Mouse (Mus musculus): ENCODE results near the gene Kmt2e. TPM values are rescaled to one million over a fixed set of nuclear protein-coding genes. Genes with fewer than 3 reads are reported as not detected.
"Not testable (repeated sequence)": the region's sequence is repeated elsewhere in the genome, so short reads cannot be mapped to it uniquely, and the experiment has no call there.

Kmt2e gene
- polyA plus RNA-seq, 1 experiment from 2014 or later, result 69.2 TPM

- Histone ChIP-seq H3K9me3 (replicated peaks) (no peaks in the 10 kb centered on the region), H3K4me2 (peak overlapping the region; percentile 68), H3K4me3 (peak overlapping the region; percentile 80), H3K27ac (ENCODE audit: poor library complexity, severe bottlenecking) (peak overlapping the region; percentile 100), H3K27me3 (replicated peaks) (no peaks in the 10 kb centered on the region), H3K4me1 (replicated peaks) (peaks cover 5% of the 10 kb centered on the region; the same call in 1 of the 2 replicates), H3K9ac (peak overlapping the region; percentile 96), H3K36me3 (no peaks in the 10 kb centered on the region)
- ATAC-seq (ENCODE audit: insufficient number of reproducible peaks, low FRiP score), result no peak; the same call in 1 of the 2 replicates
- under 1% methylated on average over 45 of the region's 46 CpGs for WGBS
Observed at GRCm38 (mm10) chr5:23434598-23435481, 599 bp downstream of the Kmt2e start.

GRCm38 (mm10) chr5:23435482-23436125, 1.4 kb downstream of the Kmt2e start:
- Histone ChIP-seq H3K4me1 (replicated peaks) (peaks cover 2% of the 10 kb centered on the region; the same call in 1 of the 2 replicates), H3K9me3 (replicated peaks) (no peaks in the 10 kb centered on the region), H3K36me3 (no peaks in the 10 kb centered on the region), H3K27me3 (replicated peaks) (no peaks in the 10 kb centered on the region), H3K4me3 (peak overlapping the region; percentile 80), H3K27ac (ENCODE audit: poor library complexity, severe bottlenecking) (peak overlapping the region; percentile 100), H3K4me2 (peak overlapping the region; percentile 68), H3K9ac (peak overlapping the region; percentile 96)
- ATAC-seq (ENCODE audit: insufficient number of reproducible peaks, low FRiP score), result no peak
- 1% methylated on average over 13 of the region's 13 CpGs for WGBS

GRCm38 (mm10) chr5:23436735-23437134, 2.5 kb downstream of the Kmt2e start:
- Histone ChIP-seq H3K4me3 (peak overlapping the region; percentile 44), H3K4me1 (replicated peaks) (0 out of 2 replicates have a peak, but pooled peaks cover 2% of the 10 kb centered on the region), H3K36me3 (no peaks in the 10 kb centered on the region), H3K9ac (peak overlapping the region; percentile 56; the same call in 1 of the 2 replicates), H3K27me3 (replicated peaks) (no peaks in the 10 kb centered on the region), H3K27ac (ENCODE audit: poor library complexity, severe bottlenecking) (no peak overlapping the region), H3K9me3 (replicated peaks) (no peaks in the 10 kb centered on the region), H3K4me2 (peak overlapping the region; percentile 64)
- ATAC-seq (ENCODE audit: insufficient number of reproducible peaks, low FRiP score), result no peak
- 30% methylated on average over 2 of the region's 2 CpGs for WGBS

DNA sequence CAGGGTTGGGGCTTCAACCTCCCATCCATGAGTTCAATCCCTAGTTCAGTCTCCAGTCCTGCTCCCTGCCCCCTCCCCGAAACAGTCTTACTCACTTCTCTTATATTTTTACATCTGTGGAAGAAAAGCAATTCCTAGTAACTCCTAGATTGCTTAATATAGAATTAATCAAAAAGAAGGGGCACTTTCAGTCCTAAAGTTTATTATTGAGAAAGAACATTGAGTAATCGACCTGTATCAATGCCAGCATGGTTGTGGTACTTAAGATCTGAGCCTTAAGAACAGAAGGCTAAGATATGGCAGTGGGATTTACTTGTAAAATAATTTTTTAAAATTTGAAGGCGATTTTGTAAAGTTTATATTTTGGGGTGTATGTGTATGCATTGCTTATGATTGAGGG, 5.6 kb downstream of the Kmt2e start:
- H3K4me2 ChIP-seq, result no peak overlapping the region
- no peaks in the 10 kb centered on the region for H3K27me3 ChIP-seq (replicated peaks)
- H3K36me3 ChIP-seq, result no peaks in the 10 kb centered on the region
- no peaks in the 10 kb centered on the region for H3K9me3 ChIP-seq (replicated peaks)
- no peak overlapping the region for H3K27ac ChIP-seq (ENCODE audit: poor library complexity, severe bottlenecking)
- no peak overlapping the region for H3K4me3 ChIP-seq
- no peak for ATAC-seq (ENCODE audit: insufficient number of reproducible peaks, low FRiP score)
- no peak overlapping the region for H3K9ac ChIP-seq
- 83% methylated on average over 3 of the region's 3 CpGs for WGBS
- peaks cover 10% of the 10 kb centered on the region for H3K4me1 ChIP-seq (replicated peaks)

- Histone ChIP-seq H3K27ac (ENCODE audit: poor library complexity, severe bottlenecking) (no peak overlapping the region), H3K9me3 (replicated peaks) (no peaks in the 10 kb centered on the region), H3K36me3 (no peaks in the 10 kb centered on the region), H3K9ac (no peak overlapping the region), H3K4me3 (no peak overlapping the region), H3K27me3 (replicated peaks) (no peaks in the 10 kb centered on the region), H3K4me2 (no peak overlapping the region), H3K4me1 (replicated peaks) (peaks cover 10% of the 10 kb centered on the region)
- no peak for ATAC-seq (ENCODE audit: insufficient number of reproducible peaks, low FRiP score)
Observed at GRCm38 (mm10) chr5:23440572-23440971, 6.3 kb downstream of the Kmt2e start.

DNA sequence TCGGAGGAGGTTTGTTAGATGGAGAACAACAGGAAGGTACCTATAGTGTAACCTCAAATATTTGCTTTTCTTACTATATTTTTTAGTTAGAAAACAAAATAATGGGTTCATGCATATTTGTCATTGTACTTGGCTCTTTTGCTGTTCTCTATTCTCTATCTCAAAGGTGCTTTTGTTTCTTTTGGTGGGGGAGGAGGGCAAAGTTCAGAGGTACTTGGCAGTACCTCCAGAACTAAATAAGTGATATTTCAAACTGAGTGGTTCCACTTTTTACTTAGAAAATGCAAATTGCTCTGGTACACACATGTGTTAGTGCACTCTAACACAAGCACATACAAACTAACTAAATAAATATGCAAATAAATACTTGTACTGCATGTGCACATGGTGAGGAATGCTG, 7.7 kb downstream of the Kmt2e start:
- Histone ChIP-seq H3K36me3 (no peaks in the 10 kb centered on the region), H3K9me3 (replicated peaks) (no peaks in the 10 kb centered on the region), H3K27ac (ENCODE audit: poor library complexity, severe bottlenecking) (no peak overlapping the region), H3K4me3 (no peak overlapping the region), H3K4me2 (no peak overlapping the region), H3K4me1 (replicated peaks) (peaks cover 10% of the 10 kb centered on the region), H3K9ac (no peak overlapping the region), H3K27me3 (replicated peaks) (no peaks in the 10 kb centered on the region)
- no peak for ATAC-seq (ENCODE audit: insufficient number of reproducible peaks, low FRiP score)
- WGBS, result 95% methylated on average over 1 of the region's 1 CpGs

GRCm38 (mm10) chr5:23444411-23444810, 10.2 kb downstream of the Kmt2e start:
- Histone ChIP-seq H3K27ac (ENCODE audit: poor library complexity, severe bottlenecking) (no peak overlapping the region), H3K27me3 (replicated peaks) (no peaks in the 10 kb centered on the region), H3K4me1 (replicated peaks) (peaks cover 8% of the 10 kb centered on the region), H3K4me3 (no peak overlapping the region), H3K9ac (no peak overlapping the region), H3K4me2 (no peak overlapping the region), H3K36me3 (0 out of 2 replicates have a peak, but pooled peaks cover under 1% of the 10 kb centered on the region), H3K9me3 (replicated peaks) (no peaks in the 10 kb centered on the region)
- WGBS, result 27% methylated on average over 4 of the region's 4 CpGs
- ATAC-seq (ENCODE audit: insufficient number of reproducible peaks, low FRiP score), result no peak

GRCm38 (mm10) chr5:23453561-23453960, 19.3 kb downstream of the Kmt2e start:
- not testable (repeated sequence) for H3K4me1 ChIP-seq (replicated peaks); H3K27me3 ChIP-seq (replicated peaks); H3K4me3 ChIP-seq; ATAC-seq (ENCODE audit: insufficient number of reproducible peaks, low FRiP score); H3K4me2 ChIP-seq; H3K9me3 ChIP-seq (replicated peaks); H3K9ac ChIP-seq; H3K27ac ChIP-seq (ENCODE audit: poor library complexity, severe bottlenecking)
- peaks cover 39% of the 10 kb centered on the region for H3K36me3 ChIP-seq
- WGBS, result 84% methylated on average over 2 of the region's 2 CpGs

- H3K9me3 ChIP-seq (replicated peaks), result no peaks in the 10 kb centered on the region
- ATAC-seq (ENCODE audit: insufficient number of reproducible peaks, low FRiP score), result no peak
Observed at GRCm38 (mm10) chr5:23461688-23462087, 27.4 kb downstream of the Kmt2e start.

DNA sequence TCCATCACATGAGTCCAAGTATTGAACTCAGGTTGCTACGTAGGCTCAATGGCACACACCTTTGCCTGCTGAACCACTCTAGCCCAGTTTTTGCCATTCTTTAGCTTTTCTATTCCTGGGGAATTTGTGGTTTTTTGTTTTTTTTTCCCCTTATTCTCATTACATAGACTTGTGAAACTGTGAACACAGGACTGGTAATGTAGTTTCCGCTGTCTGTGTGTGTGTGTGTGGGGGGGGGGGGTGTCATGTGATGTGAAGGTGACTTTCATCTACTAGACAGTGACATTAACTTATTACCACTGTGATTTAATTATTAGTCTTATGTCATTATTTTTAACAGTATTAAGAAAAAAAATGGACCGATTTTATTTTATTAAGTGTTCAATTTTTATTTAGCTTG, 30.0 kb downstream of the Kmt2e start:
- Histone ChIP-seq H3K4me2 (no peak overlapping the region), H3K27me3 (replicated peaks) (no peaks in the 10 kb centered on the region), H3K9me3 (replicated peaks) (no peaks in the 10 kb centered on the region), H3K27ac (ENCODE audit: poor library complexity, severe bottlenecking) (no peak overlapping the region), H3K9ac (no peak overlapping the region), H3K4me1 (replicated peaks) (no peaks in the 10 kb centered on the region), H3K36me3 (peaks cover 32% of the 10 kb centered on the region), H3K4me3 (no peak overlapping the region)
- whole genome bisulfite sequencing, result 91% methylated on average over 3 of the region's 3 CpGs
- ATAC-seq (ENCODE audit: insufficient number of reproducible peaks, low FRiP score), result no peak

More at GRCm38 (mm10) chr5:23461688-23462087, 27.4 kb downstream of the Kmt2e start:
- H3K4me1 ChIP-seq (replicated peaks), result peaks cover 9% of the 10 kb centered on the region; the same call in 1 of the 2 replicates
- 43% methylated on average over 2 of the region's 2 CpGs for WGBS
- no peaks in the 10 kb centered on the region for H3K27me3 ChIP-seq (replicated peaks)
- H3K4me2 ChIP-seq, result no peak overlapping the region
- H3K36me3 ChIP-seq, result peaks cover 32% of the 10 kb centered on the region
- H3K4me3 ChIP-seq, result no peak overlapping the region
- H3K9ac ChIP-seq, result no peak overlapping the region
- H3K27ac ChIP-seq (ENCODE audit: poor library complexity, severe bottlenecking), result no peak overlapping the region

- no peak for ATAC-seq (ENCODE audit: insufficient number of reproducible peaks, low FRiP score)
- H3K4me3 ChIP-seq, result no peak overlapping the region
- H3K4me2 ChIP-seq, result no peak overlapping the region
- no peak overlapping the region for H3K27ac ChIP-seq (ENCODE audit: poor library complexity, severe bottlenecking)
- no peak overlapping the region for H3K9ac ChIP-seq
- no peaks in the 10 kb centered on the region for H3K27me3 ChIP-seq (replicated peaks)
- peaks cover 32% of the 10 kb centered on the region for H3K36me3 ChIP-seq
- WGBS, result 93% methylated on average over 7 of the region's 8 CpGs
- H3K9me3 ChIP-seq (replicated peaks), result no peaks in the 10 kb centered on the region
- H3K4me1 ChIP-seq (replicated peaks), result no peaks in the 10 kb centered on the region
Observed at GRCm38 (mm10) chr5:23464743-23465142, 30.5 kb downstream of the Kmt2e start.
